Mouse (Mus musculus): Measurements from ENCODE around the gene Tmem229b. TPM values are rescaled to one million over a fixed set of nuclear protein-coding genes. Genes with fewer than 3 reads are reported as not detected.
"Not testable (repeated sequence)": the region's sequence is repeated elsewhere in the genome, so short reads cannot be mapped to it uniquely, and the experiment has no call there.

Tmem229b gene
- polyA plus RNA-seq, 1 experiment from 2014 or later = 59.4 TPM

DNA sequence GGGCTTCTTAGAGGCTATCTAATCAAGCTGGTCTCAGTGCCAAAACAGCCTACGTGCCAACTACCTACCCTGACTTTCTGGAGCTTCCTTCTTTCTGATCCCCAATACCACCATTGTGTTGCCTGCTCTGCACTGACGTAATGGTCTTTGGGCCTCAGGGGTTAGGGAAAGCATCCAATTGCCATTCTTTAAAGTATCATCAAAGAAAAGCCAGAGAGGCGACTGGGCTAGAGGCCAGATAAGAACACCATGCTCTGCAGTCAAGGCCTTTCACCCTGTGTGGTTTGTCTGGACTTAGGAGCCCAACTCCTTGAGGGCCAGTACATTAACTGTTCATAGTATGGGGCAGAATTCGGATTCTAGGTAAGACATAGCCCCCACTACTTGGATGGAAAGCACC lies 30.3 kb downstream of the Tmem229b start:
- Histone ChIP-seq H3K9me3 (ENCODE audit: control insufficient read depth, low read length) (no peaks in the 10 kb centered on the region), H3K36me3 (ENCODE audit: control insufficient read depth, insufficient read depth, low read length) (0 out of 2 replicates have a peak, but pooled peaks cover 3% of the 10 kb centered on the region), H3K27me3 (ENCODE audit: control insufficient read depth, insufficient read depth, low read length) (no peaks in the 10 kb centered on the region), H3K4me2 (ENCODE audit: low read depth, low read length) (no peak overlapping the region), H3K27ac (ENCODE audit: low read depth, low read length) (no peak overlapping the region), H3K4me3 (ENCODE audit: low read depth, low read length) (no peak overlapping the region), H3K4me1 (ENCODE audit: control insufficient read depth, insufficient read depth, low read length) (no peaks in the 10 kb centered on the region), H3K9ac (replicated peaks; ENCODE audit: low read depth, low read length) (no peak overlapping the region)
- no peak for ATAC-seq (ENCODE audit: low read depth)
- WGBS = 77% methylated on average over 4 of the region's 4 CpGs

DNA sequence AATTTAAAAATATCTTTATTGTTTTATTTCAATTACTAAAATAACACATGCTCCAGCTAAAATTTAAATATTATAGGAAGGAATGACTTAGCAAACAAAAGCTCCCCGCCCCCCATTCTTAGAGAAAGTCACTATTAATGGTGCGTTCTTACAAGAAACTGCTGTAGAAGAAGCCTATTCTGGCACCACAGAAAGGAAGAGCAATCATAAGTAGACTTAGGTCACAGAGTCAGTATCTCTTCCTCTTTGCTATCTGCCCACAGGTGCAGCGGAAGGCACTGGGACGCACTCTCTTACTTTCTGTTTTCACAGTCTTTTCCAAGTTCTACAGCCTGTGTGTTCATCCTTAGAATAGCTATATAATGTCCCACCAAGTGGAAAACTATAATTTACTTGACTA lies 31.6 kb downstream of the Tmem229b start:
- ATAC-seq (ENCODE audit: low read depth) = no peak
- H3K4me2 ChIP-seq (ENCODE audit: low read depth, low read length) = no peak overlapping the region
- 94% methylated on average over 4 of the region's 4 CpGs for WGBS
- 0 out of 2 replicates have a peak, but pooled peaks cover 3% of the 10 kb centered on the region for H3K36me3 ChIP-seq (ENCODE audit: control insufficient read depth, insufficient read depth, low read length)
- no peaks in the 10 kb centered on the region for H3K4me1 ChIP-seq (ENCODE audit: control insufficient read depth, insufficient read depth, low read length)
- H3K27me3 ChIP-seq (ENCODE audit: control insufficient read depth, insufficient read depth, low read length) = no peaks in the 10 kb centered on the region
- H3K9ac ChIP-seq (replicated peaks; ENCODE audit: low read depth, low read length) = no peak overlapping the region
- no peak overlapping the region for H3K4me3 ChIP-seq (ENCODE audit: low read depth, low read length)
- H3K9me3 ChIP-seq (ENCODE audit: control insufficient read depth, low read length) = no peaks in the 10 kb centered on the region
- H3K27ac ChIP-seq (ENCODE audit: low read depth, low read length) = no peak overlapping the region

DNA sequence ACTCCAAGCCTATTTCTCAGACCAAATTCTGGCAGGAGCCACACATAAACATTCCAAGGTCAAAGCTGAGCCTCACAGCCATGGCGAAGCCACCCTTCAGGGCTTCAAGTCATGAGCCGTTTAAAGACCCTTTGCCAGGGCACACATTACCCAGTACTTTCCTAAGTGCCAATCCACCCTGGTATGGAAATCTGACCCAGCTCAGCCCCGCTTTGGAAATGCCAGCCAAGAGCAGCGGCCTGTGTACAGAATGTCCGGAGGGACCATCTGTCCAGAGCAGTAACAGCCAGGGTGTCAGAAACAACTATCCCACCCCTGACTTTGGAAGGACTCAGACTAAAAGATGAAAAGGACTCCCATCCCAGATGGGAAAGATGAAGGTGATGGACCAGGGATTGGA lies 32.7 kb downstream of the Tmem229b start:
- Histone ChIP-seq H3K9ac (replicated peaks; ENCODE audit: low read depth, low read length) (no peak overlapping the region), H3K4me2 (ENCODE audit: low read depth, low read length) (no peak overlapping the region), H3K27ac (ENCODE audit: low read depth, low read length) (no peak overlapping the region), H3K27me3 (ENCODE audit: control insufficient read depth, insufficient read depth, low read length) (no peaks in the 10 kb centered on the region), H3K9me3 (ENCODE audit: control insufficient read depth, low read length) (no peaks in the 10 kb centered on the region), H3K4me1 (ENCODE audit: control insufficient read depth, insufficient read depth, low read length) (no peaks in the 10 kb centered on the region), H3K4me3 (ENCODE audit: low read depth, low read length) (no peak overlapping the region), H3K36me3 (ENCODE audit: control insufficient read depth, insufficient read depth, low read length) (0 out of 2 replicates have a peak, but pooled peaks cover 3% of the 10 kb centered on the region)
- 95% methylated on average over 5 of the region's 5 CpGs for WGBS
- ATAC-seq (ENCODE audit: low read depth) = no peak

DNA sequence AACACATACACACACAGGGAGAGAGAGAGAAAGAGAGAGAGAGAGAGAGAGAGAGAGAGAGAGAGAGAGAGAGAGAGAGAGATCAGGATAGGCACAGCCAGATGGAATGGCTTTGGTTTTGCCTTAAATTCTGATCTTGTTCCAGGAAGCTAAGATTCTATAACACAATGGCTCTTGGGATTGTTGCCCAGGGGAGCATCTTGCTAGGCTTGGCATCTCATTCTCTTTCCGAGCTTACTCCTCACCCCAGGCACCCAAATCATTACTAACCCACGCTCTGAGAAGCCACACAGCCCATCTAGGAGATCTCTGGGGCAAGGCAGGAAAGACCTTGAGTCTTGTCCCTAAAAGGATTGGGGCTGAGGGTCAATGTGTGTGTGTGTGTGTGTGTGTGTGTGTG lies 33.6 kb downstream of the Tmem229b start:
- 83% methylated on average over 2 of the region's 2 CpGs for WGBS
- Histone ChIP-seq H3K4me2 (ENCODE audit: low read depth, low read length) (no peak overlapping the region), H3K9me3 (ENCODE audit: control insufficient read depth, low read length) (no peaks in the 10 kb centered on the region), H3K4me1 (ENCODE audit: control insufficient read depth, insufficient read depth, low read length) (no peaks in the 10 kb centered on the region), H3K9ac (replicated peaks; ENCODE audit: low read depth, low read length) (no peak overlapping the region), H3K27me3 (ENCODE audit: control insufficient read depth, insufficient read depth, low read length) (no peaks in the 10 kb centered on the region), H3K4me3 (ENCODE audit: low read depth, low read length) (no peak overlapping the region), H3K36me3 (ENCODE audit: control insufficient read depth, insufficient read depth, low read length) (0 out of 2 replicates have a peak, but pooled peaks cover 3% of the 10 kb centered on the region), H3K27ac (ENCODE audit: low read depth, low read length) (no peak overlapping the region)
- ATAC-seq (ENCODE audit: low read depth) = no peak

DNA sequence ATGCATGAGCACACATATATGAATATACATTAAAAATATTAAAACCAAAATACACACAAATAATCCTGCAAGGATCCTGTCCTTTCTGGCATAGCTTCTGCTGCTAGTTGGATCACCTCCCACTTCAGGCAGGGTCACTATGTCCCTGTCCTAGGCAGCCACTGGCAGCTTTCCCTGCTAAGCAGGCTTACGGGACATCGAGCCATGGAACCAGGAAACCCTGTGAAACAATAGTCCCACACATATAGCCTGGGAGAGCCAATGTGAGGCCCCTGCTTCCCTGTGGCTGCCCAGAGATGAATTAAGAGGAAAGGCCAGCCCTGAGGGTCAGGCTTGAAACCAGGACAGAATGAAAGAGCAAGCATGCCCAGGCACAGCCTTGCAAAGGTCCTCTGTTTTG lies 35.8 kb downstream of the Tmem229b start:
- Histone ChIP-seq H3K27me3 (ENCODE audit: control insufficient read depth, insufficient read depth, low read length) (no peaks in the 10 kb centered on the region), H3K36me3 (ENCODE audit: control insufficient read depth, insufficient read depth, low read length) (0 out of 2 replicates have a peak, but pooled peaks cover 3% of the 10 kb centered on the region)

DNA sequence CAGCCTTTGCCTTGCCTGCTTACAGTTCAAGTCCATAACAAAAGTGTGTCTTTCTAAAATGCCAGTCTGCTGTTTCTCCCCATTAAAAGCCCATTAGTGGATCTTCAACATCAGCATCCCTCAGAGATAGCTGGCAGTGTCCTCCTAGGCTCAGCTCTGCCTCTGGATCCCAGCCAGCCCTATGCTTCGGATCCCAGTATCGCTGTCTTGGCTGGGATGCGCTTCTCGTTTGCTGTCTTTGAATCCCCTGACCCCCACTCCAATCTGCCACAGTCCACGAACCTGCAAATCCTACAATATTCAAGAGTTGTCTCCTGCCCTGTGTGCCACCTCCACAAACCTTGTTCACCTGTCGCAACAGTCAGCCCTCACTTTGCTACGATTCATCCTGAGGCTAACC lies 36.7 kb downstream of the Tmem229b start:
- H3K4me1 ChIP-seq (ENCODE audit: control insufficient read depth, insufficient read depth, low read length) = no peaks in the 10 kb centered on the region
- H3K27ac ChIP-seq (ENCODE audit: low read depth, low read length) = no peak overlapping the region
- no peaks in the 10 kb centered on the region for H3K27me3 ChIP-seq (ENCODE audit: control insufficient read depth, insufficient read depth, low read length)
- H3K9ac ChIP-seq (replicated peaks; ENCODE audit: low read depth, low read length) = no peak overlapping the region
- whole genome bisulfite sequencing = 75% methylated on average over 7 of the region's 7 CpGs
- H3K9me3 ChIP-seq (ENCODE audit: control insufficient read depth, low read length) = no peaks in the 10 kb centered on the region
- no peak for ATAC-seq (ENCODE audit: low read depth)
- 0 out of 2 replicates have a peak, but pooled peaks cover 3% of the 10 kb centered on the region for H3K36me3 ChIP-seq (ENCODE audit: control insufficient read depth, insufficient read depth, low read length)
- H3K4me3 ChIP-seq (ENCODE audit: low read depth, low read length) = no peak overlapping the region
- no peak overlapping the region for H3K4me2 ChIP-seq (ENCODE audit: low read depth, low read length)

More for the DNA sequence above, 35.8 kb downstream of the Tmem229b start:
- no peak for ATAC-seq (ENCODE audit: low read depth)
- Histone ChIP-seq H3K4me3 (ENCODE audit: low read depth, low read length) (no peak overlapping the region), H3K9me3 (ENCODE audit: control insufficient read depth, low read length) (no peaks in the 10 kb centered on the region), H3K4me2 (ENCODE audit: low read depth, low read length) (no peak overlapping the region), H3K27ac (ENCODE audit: low read depth, low read length) (no peak overlapping the region), H3K4me1 (ENCODE audit: control insufficient read depth, insufficient read depth, low read length) (no peaks in the 10 kb centered on the region), H3K9ac (replicated peaks; ENCODE audit: low read depth, low read length) (no peak overlapping the region)
- 58% methylated on average over 2 of the region's 2 CpGs for WGBS

DNA sequence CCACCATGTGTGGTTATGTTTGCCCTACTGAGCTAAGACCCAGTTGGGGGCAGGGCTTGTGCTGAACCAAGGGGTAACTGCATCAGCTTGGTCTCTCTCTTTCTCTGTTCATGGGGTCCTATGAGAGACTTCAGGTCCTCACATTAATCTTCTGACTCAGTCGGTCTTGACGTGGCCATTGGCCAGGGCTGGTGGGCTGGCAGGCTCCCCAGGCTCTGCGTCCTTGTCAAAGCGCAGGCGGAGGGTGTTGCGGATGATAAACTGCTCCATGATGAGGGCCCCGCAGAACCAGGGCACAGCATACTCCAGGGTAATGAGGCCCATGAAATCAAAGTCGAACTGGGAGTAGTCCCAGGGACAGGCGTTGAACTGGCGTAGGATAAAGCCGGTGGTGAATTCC lies 42.9 kb downstream of the Tmem229b start:
- ATAC-seq (ENCODE audit: low read depth); H3K36me3 ChIP-seq (ENCODE audit: control insufficient read depth, insufficient read depth, low read length): not testable (repeated sequence)

DNA sequence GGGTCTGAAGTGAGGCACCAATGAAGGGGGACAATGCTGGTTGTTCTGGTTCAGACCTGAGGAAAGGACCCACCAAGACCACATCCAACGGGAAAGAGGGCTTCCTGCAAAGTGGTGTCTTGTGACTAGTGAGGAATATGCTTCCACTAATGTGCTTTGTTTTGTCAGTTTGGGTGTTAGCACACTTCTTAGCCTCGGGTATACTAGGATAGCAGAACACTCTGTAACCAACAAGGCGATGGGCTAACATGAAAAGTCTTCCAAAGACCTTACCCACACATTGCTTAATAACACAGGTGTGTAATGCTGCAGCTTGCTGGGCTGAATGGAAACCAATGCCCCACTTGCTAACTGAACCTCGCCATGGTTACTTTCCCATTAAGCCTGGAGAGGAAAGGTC lies 51.0 kb downstream of the Tmem229b start:
- 87% methylated on average over 4 of the region's 4 CpGs for WGBS
- ATAC-seq (ENCODE audit: low read depth) = no peak

More for the DNA sequence above, 42.9 kb downstream of the Tmem229b start:
- H3K4me2 ChIP-seq (ENCODE audit: low read depth, low read length); H3K9ac ChIP-seq (replicated peaks; ENCODE audit: low read depth, low read length); H3K27ac ChIP-seq (ENCODE audit: low read depth, low read length); H3K27me3 ChIP-seq (ENCODE audit: control insufficient read depth, insufficient read depth, low read length); H3K4me1 ChIP-seq (ENCODE audit: control insufficient read depth, insufficient read depth, low read length); H3K9me3 ChIP-seq (ENCODE audit: control insufficient read depth, low read length); H3K4me3 ChIP-seq (ENCODE audit: low read depth, low read length): not testable (repeated sequence)
- 82% methylated on average over 11 of the region's 11 CpGs for WGBS

DNA sequence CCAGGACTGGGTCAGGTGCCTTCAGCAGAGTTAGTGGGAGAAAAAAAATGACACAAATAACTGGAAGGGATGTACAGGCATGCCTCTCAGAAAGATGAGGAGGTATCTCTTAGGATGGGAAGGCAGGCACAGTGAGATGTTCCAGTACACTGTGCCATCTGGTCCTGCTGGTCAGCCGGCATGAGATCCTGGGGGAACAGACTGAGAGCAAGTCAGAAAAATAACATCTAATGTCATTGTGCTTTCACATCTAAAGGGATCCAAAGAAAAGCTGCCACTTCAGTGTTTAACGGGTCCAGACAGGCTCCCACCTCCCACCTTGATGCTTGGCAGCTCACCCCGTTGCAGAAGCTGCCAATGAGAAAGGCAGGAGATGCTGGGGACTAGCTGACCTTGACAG lies 54.9 kb downstream of the Tmem229b start:
- no peak for ATAC-seq (ENCODE audit: low read depth)
- 69% methylated on average over 3 of the region's 3 CpGs for WGBS
- Histone ChIP-seq H3K9ac (replicated peaks; ENCODE audit: low read depth, low read length) (no peak overlapping the region), H3K36me3 (ENCODE audit: control insufficient read depth, insufficient read depth, low read length) (no peaks in the 10 kb centered on the region), H3K4me2 (ENCODE audit: low read depth, low read length) (no peak overlapping the region), H3K4me3 (ENCODE audit: low read depth, low read length) (no peak overlapping the region), H3K27me3 (ENCODE audit: control insufficient read depth, insufficient read depth, low read length) (no peaks in the 10 kb centered on the region), H3K27ac (ENCODE audit: low read depth, low read length) (no peak overlapping the region), H3K4me1 (ENCODE audit: control insufficient read depth, insufficient read depth, low read length) (no peaks in the 10 kb centered on the region), H3K9me3 (ENCODE audit: control insufficient read depth, low read length) (no peaks in the 10 kb centered on the region)

More for the DNA sequence above, 51.0 kb downstream of the Tmem229b start:
- Histone ChIP-seq H3K27me3 (ENCODE audit: control insufficient read depth, insufficient read depth, low read length) (no peaks in the 10 kb centered on the region), H3K36me3 (ENCODE audit: control insufficient read depth, insufficient read depth, low read length) (no peaks in the 10 kb centered on the region), H3K27ac (ENCODE audit: low read depth, low read length) (no peak overlapping the region), H3K4me3 (ENCODE audit: low read depth, low read length) (no peak overlapping the region), H3K9me3 (ENCODE audit: control insufficient read depth, low read length) (no peaks in the 10 kb centered on the region; the same call in 1 of the 2 replicates), H3K4me1 (ENCODE audit: control insufficient read depth, insufficient read depth, low read length) (no peaks in the 10 kb centered on the region), H3K9ac (replicated peaks; ENCODE audit: low read depth, low read length) (no peak overlapping the region), H3K4me2 (ENCODE audit: low read depth, low read length) (no peak overlapping the region)
